In the genomic region with DNA sequence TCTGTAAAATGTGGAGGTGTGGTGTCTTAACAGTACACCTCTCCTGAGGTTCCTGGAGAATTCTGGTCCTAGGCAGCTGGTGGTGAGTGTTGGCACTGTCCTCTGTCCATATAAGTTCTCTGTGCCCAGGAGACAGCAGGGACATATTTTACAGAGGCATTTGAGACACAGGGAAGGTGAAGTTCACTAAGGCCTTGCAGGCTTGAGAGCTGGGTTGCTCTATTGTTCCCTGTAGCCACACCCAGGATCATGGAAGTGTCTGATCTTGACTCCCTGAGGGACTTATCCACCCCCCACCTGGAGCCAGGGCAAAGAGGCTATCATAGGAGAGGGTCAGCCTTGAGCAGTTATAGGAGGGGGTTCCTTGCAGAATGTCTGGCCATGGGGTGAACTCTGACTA, we compare ENCODE assay signal across 8 mouse cellular contexts. TPM values are rescaled to one million over a fixed set of nuclear protein-coding genes. Genes with fewer than 3 reads are reported as not detected.
A peak's percentile ranks its signal among the peaks of the same experiment; 100 is the strongest.
DNase-seq lines count a peak whose midpoint lies in the region; ATAC-seq and TF ChIP-seq lines count a peak whose summit lies in the region.

No protein-coding gene starts in this region.

- H3K4me1 ChIP-seq in heart, adult 2 months (ENCODE audit: control insufficient read depth, insufficient read depth, low read length) = peaks cover 5% of the 10 kb centered on the region
- peaks cover 2% of the 10 kb centered on the region; the same call in 1 of the 2 replicates for H3K4me1 ChIP-seq in lung, postnatal 0 days (ENCODE audit: insufficient read depth, low read depth, low read length)
- no peaks in the 10 kb centered on the region for H3K4me1 ChIP-seq in liver, embryonic 11.5 days (replicated peaks; ENCODE audit: control insufficient read depth, insufficient read depth, low read length)
- no peaks in the 10 kb centered on the region for H3K4me1 ChIP-seq in stomach, embryonic 15.5 days
- H3K4me1 ChIP-seq in cerebellum, adult 2 months (ENCODE audit: control insufficient read depth, insufficient read depth, low read length) = no peaks in the 10 kb centered on the region

- intact Hi-C loops in heart, adult 2 months (cut with DNase I) = no loop called here
- intact Hi-C loops in heart, postnatal 25 days (cut with DNase I) = no loop called here

- H3K9me3 ChIP-seq in lung, postnatal 0 days (ENCODE audit: low read length) = no peaks in the 10 kb centered on the region
- no peaks in the 10 kb centered on the region for H3K9me3 ChIP-seq in liver, embryonic 11.5 days (ENCODE audit: control insufficient read depth, low read length)
- H3K9me3 ChIP-seq in stomach, embryonic 15.5 days = no peaks in the 10 kb centered on the region

- no peak for TF ChIP-seq POLR2A in heart, adult 2 months (IDR thresholded peaks at IDR 0.05; ENCODE audit: insufficient read depth, low read depth, low read length)
- TF ChIP-seq POLR2A in cerebellum, adult 2 months (IDR thresholded peaks at IDR 0.05; ENCODE audit: borderline replicate concordance, insufficient read depth, low read length) = no peak

- H3K4me2 ChIP-seq in lung, postnatal 0 days (replicated peaks; ENCODE audit: low read depth, low read length) = peak overlapping the region; percentile 63
- peak overlapping the region; percentile 60 for H3K4me2 ChIP-seq in liver, embryonic 11.5 days
- H3K4me2 ChIP-seq in stomach, embryonic 15.5 days = peak overlapping the region; percentile 60

- H3K79me2 ChIP-seq in heart, adult 2 months (replicated peaks; ENCODE audit: control insufficient read depth, insufficient read depth, low read length) = no peaks in the 10 kb centered on the region

- H3K9ac ChIP-seq in heart, adult 2 months (ENCODE audit: low read depth, low read length) = no peak overlapping the region
- H3K9ac ChIP-seq in lung, postnatal 0 days (replicated peaks; ENCODE audit: low read depth) = 0 out of 2 replicates have a peak overlapping the region, but pooled peaks have one; percentile 32
- no peak overlapping the region for H3K9ac ChIP-seq in liver, embryonic 11.5 days (ENCODE audit: low read depth, low read length)
- no peak overlapping the region for H3K9ac ChIP-seq in stomach, embryonic 15.5 days

- no peaks in the 10 kb centered on the region for H3K27me3 ChIP-seq in heart, adult 2 months (ENCODE audit: control insufficient read depth, insufficient read depth, low read length)
- H3K27me3 ChIP-seq in lung, postnatal 0 days (replicated peaks; ENCODE audit: insufficient read depth, low read length) = no peaks in the 10 kb centered on the region
- no peaks in the 10 kb centered on the region for H3K27me3 ChIP-seq in liver, embryonic 11.5 days (replicated peaks; ENCODE audit: control insufficient read depth, insufficient read depth, low read length)
- H3K27me3 ChIP-seq in stomach, embryonic 15.5 days (replicated peaks) = no peaks in the 10 kb centered on the region
- no peaks in the 10 kb centered on the region for H3K27me3 ChIP-seq in cerebellum, adult 2 months (ENCODE audit: control insufficient read depth, insufficient read depth, low read length)

- no peak for DNase-seq in heart, adult 2 months
- DNase-seq in heart, postnatal 25 days (ENCODE audit: low spot score) = no peak
- DNase-seq in lung, postnatal 0 days (ENCODE audit: low spot score) = no peak
- DNase-seq in lung, postnatal 10 days = no peak
- DNase-seq in liver, embryonic 11.5 days (ENCODE audit: low spot score) = no peak
- DNase-seq in adrenal gland, adult 18-20 months (ENCODE audit: low spot score in 2 of 2) = no peak
- no peak for DNase-seq in cerebellum, adult 2 months

- ATAC-seq in lung, postnatal 0 days = no peak
- no peak for ATAC-seq in liver, embryonic 11.5 days (replicated peaks; ENCODE audit: low FRiP score)
- no peak for ATAC-seq in stomach, embryonic 15.5 days (ENCODE audit: insufficient read depth, low FRiP score, low read depth)

- TF ChIP-seq CTCF in heart, adult 2 months (IDR thresholded peaks at IDR 0.05) = no peak
- TF ChIP-seq CTCF in lung, postnatal 0 days (IDR thresholded peaks at IDR 0.05) = no peak
- no peak for TF ChIP-seq CTCF in cerebellum, adult 2 months (IDR thresholded peaks at IDR 0.05; ENCODE audit: borderline replicate concordance, insufficient read depth, low read depth, low read length)

- no peak overlapping the region for H3K4me3 ChIP-seq in heart, adult 2 months
- peak overlapping the region; percentile 33; the same call in 1 of the 2 replicates for H3K4me3 ChIP-seq in lung, postnatal 0 days (ENCODE audit: low read depth, low read length)
- H3K4me3 ChIP-seq in liver, embryonic 11.5 days (ENCODE audit: low read depth, low read length) = no peak overlapping the region
- peak overlapping the region; percentile 36 for H3K4me3 ChIP-seq in stomach, embryonic 15.5 days (replicated peaks)
- H3K4me3 ChIP-seq in cerebellum, adult 2 months (replicated peaks; ENCODE audit: insufficient read depth, low read depth, low read length) = no peak overlapping the region

- TF ChIP-seq EP300 in heart, adult 2 months (IDR thresholded peaks at IDR 0.05; ENCODE audit: insufficient read depth, low read depth, low read length) = no peak
- no peak for TF ChIP-seq EP300 in lung, postnatal 0 days (IDR thresholded peaks at IDR 0.05)

- peak overlapping the region; percentile 44 for H3K27ac ChIP-seq in heart, adult 2 months
- peak overlapping the region; percentile 43; the same call in 1 of the 2 replicates for H3K27ac ChIP-seq in lung, postnatal 0 days (ENCODE audit: low read length)
- no peak overlapping the region for H3K27ac ChIP-seq in liver, embryonic 11.5 days (ENCODE audit: low read depth, low read length)
- H3K27ac ChIP-seq in stomach, embryonic 15.5 days = no peak overlapping the region
- H3K27ac ChIP-seq in cerebellum, adult 2 months (ENCODE audit: insufficient read depth, low read length) = no peak overlapping the region

- H3K36me3 ChIP-seq in heart, adult 2 months (ENCODE audit: control insufficient read depth, insufficient read depth, low read length) = no peaks in the 10 kb centered on the region
- no peaks in the 10 kb centered on the region for H3K36me3 ChIP-seq in lung, postnatal 0 days (ENCODE audit: insufficient read depth, low read length)
- no peaks in the 10 kb centered on the region for H3K36me3 ChIP-seq in liver, embryonic 11.5 days (ENCODE audit: control insufficient read depth, insufficient read depth, low read length)
- H3K36me3 ChIP-seq in stomach, embryonic 15.5 days = no peaks in the 10 kb centered on the region

RNA-seq across cellular contexts. Expression of gene Slc41a3, which starts 53.3 kb away (rescaled TPM):
- 100 to 1,000 TPM in 1 of 2 experiments, 10 to 100 TPM in 1; 91.9 to 139 TPM for total RNA-seq in heart, adult 2 months (2021)
- 100 and 128 TPM in 2 replicates for polyA plus RNA-seq in heart, adult 2 months (2012; rRNA removed)
- 100 to 1,000 TPM in 1 of 2 experiments, 10 to 100 TPM in 1; 51.0 to 103 TPM for total RNA-seq in heart, postnatal 25 days (2021)
- 9.7 and 10.8 TPM in 2 replicates for polyA plus RNA-seq in lung, postnatal 0 days (2015; fragmentation: Nextera tagmentation; extraction: Ambion mirVana)
- 43.0 and 46.2 TPM in 2 replicates for polyA plus RNA-seq in liver, embryonic 11.5 days (2014; fragmentation: Nextera tagmentation; extraction: Ambion mirVana)
- polyA plus RNA-seq in stomach, embryonic 15.5 days (2015; fragmentation: Nextera tagmentation; extraction: Ambion mirVana) = 6.8 and 7.7 TPM in 2 replicates
- total RNA-seq in adrenal gland, adult 18-20 months (2021) = 10 to 100 TPM; 29.1 to 67.6 TPM
- 32.8 and 36.1 TPM in 2 replicates for polyA plus RNA-seq in cerebellum, adult 2 months (2012; rRNA removed)

Comparison
In these comparisons a context has a peak if more than half of its experiments do, and no peak if none do; other contexts are left out.
1. H3K27ac ChIP-seq: peak in heart, adult 2 months (single experiment) and lung, postnatal 0 days (single experiment); none in liver, embryonic 11.5 days (single experiment), stomach, embryonic 15.5 days (single experiment) and cerebellum, adult 2 months (single experiment).
2. H3K4me3 ChIP-seq: peak in lung, postnatal 0 days (single experiment) and stomach, embryonic 15.5 days (single experiment); none in heart, adult 2 months (single experiment), liver, embryonic 11.5 days (single experiment) and cerebellum, adult 2 months (single experiment).
3. Peak in every context shown above with its lines, with median percentiles within 50 percentile points of each other: H3K4me2 ChIP-seq.